Mouse (Mus musculus) kidney, adult 2 months (tissue): ENCODE measurements around the gene Ripk3. TPM values are rescaled to one million over a fixed set of nuclear protein-coding genes. Genes with fewer than 3 reads are reported as not detected.
A peak's percentile ranks its signal among the peaks of the same experiment; 100 is the strongest.

Experiments used
- DNase-seq: peaks from one replicate; pipeline ENCODE4 v3.0.0; 2021
- H3K27ac ChIP-seq: fragments of 200-500 bp; 2 replicates; pipeline ENCODE4 v1.5.1; 2012; ENCODE audit warnings: low read depth, low read length, control low read depth, inconsistent platforms; ENCODE audit not compliant: insufficient read depth
- H3K27me3 ChIP-seq: fragments of 200-500 bp; replicated peaks from 2 replicates; pipeline ENCODE4 v1.6.1; 2012; ENCODE audit warnings: mild to moderate bottlenecking, moderate library complexity, low read length, inconsistent platforms; ENCODE audit not compliant: control insufficient read depth, insufficient read depth
- H3K36me3 ChIP-seq: fragments of 200-500 bp; 2 replicates; pipeline ENCODE4 v1.6.1; 2012; ENCODE audit warnings: mild to moderate bottlenecking, moderate library complexity, low read length, inconsistent platforms; ENCODE audit not compliant: control insufficient read depth, insufficient read depth
- H3K4me1 ChIP-seq: fragments of 200-500 bp; 2 replicates; pipeline ENCODE4 v1.6.1; 2011; ENCODE audit warnings: low read length; ENCODE audit not compliant: control insufficient read depth, insufficient read depth
- H3K4me3 ChIP-seq: fragments of 200-500 bp; 2 replicates; pipeline ENCODE4 v1.5.1; 2011; ENCODE audit warnings: mild to moderate bottlenecking, low read depth, low read length, control low read depth; ENCODE audit not compliant: insufficient read depth
- CTCF ChIP-seq: fragments of 200-500 bp; conservative IDR thresholded peaks from 2 replicates; pipeline ENCODE4 v1.5.1; 2011; ENCODE audit warnings: low read depth, mild to moderate bottlenecking, control low read depth, low read length, moderate library complexity, mixed read lengths; ENCODE audit not compliant: insufficient read depth, insufficient read length
- POLR2A ChIP-seq: fragments of 200-500 bp; IDR thresholded peaks from one replicate; pipeline ENCODE4 v1.6.1; 2011; ENCODE audit warnings: low read depth, low read length, control low read depth
- WGBS: fragments of 180-500 bp; shearing (Covaris S2); methylation state at CpG from one replicate; pipeline ENCODE4 v1.1.7; 2018; 5-methylcytosine and 5-hydroxymethylcytosine counted together
- polyA plus RNA-seq: library from polyadenylated mRNA; depleted of rRNA; stranded (reverse); fragments of >200 nt; gene quantifications from 2 replicates; pipeline ENCODE4 v1.2.3, GENCODE M21; 2012

Ripk3 gene
- polyA plus RNA-seq, 1 experiment: 4.7 TPM

DNA sequence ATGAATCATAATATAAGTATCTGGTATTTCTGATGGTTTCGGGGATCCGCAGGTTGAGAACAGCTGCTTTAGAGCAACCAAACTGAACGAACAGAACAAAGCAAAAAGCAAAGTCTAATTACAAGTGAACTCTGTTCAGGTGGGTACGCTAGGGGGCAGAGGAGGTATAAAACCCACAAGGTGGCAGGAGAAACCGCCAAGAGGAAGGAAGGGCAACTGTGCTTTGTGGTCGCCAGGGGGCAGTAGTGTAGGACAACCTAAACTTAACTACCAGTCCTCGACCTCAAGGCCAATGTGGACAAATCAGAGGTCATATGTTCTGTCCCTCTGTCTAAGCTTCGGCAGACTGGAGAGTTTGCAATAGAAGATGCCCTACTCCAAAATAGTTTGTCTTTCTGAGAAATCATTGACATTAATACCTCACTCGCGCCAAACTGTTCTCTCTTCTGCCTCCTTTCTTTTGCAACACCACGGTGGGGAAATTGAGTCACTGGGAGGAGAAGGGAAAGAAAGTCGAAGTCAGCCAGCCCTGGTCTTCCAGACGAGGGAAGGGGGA, 33.8 kb upstream of the Ripk3 start:
- TF ChIP-seq CTCF (peak; percentile 100; the same call in 1 of the 2 replicates), POLR2A (no peak)
- WGBS: 3% methylated on average over 13 of the region's 13 CpGs
- Histone ChIP-seq H3K36me3 (no peaks in the 10 kb centered on the region), H3K4me3 (peak overlapping the region; percentile 46; the same call in 1 of the 2 replicates), H3K27ac (no peak overlapping the region), H3K4me1 (no peaks in the 10 kb centered on the region), H3K27me3 (peaks cover 2% of the 10 kb centered on the region)
- DNase-seq: peak; percentile 88

DNA sequence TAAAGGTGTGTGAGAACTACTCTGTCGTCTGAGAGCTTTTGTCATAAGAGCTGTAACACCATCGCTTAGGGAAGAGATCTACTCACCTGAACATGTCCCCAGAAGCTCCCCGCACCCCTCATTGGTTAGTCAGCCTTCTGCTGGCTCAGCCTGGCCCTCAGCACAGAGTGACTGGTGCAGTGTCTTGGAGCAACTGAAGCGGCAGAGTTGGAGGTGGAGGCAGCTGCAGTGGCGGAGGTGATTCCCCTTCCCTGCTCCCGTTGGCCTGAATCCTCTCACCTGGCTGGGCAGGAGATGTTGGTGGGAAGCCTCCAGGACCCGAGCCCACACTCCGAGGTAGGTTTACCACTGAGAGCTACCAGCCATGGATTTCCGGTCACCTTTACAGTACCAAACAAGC, 31.9 kb upstream of the Ripk3 start:
- Histone ChIP-seq H3K27me3 (peaks cover 2% of the 10 kb centered on the region), H3K36me3 (no peaks in the 10 kb centered on the region), H3K4me3 (no peak overlapping the region), H3K27ac (no peak overlapping the region), H3K4me1 (no peaks in the 10 kb centered on the region)
- DNase-seq: no peak
- TF ChIP-seq POLR2A (no peak), CTCF (no peak)
- WGBS: 86% methylated on average over 9 of the region's 9 CpGs

DNA sequence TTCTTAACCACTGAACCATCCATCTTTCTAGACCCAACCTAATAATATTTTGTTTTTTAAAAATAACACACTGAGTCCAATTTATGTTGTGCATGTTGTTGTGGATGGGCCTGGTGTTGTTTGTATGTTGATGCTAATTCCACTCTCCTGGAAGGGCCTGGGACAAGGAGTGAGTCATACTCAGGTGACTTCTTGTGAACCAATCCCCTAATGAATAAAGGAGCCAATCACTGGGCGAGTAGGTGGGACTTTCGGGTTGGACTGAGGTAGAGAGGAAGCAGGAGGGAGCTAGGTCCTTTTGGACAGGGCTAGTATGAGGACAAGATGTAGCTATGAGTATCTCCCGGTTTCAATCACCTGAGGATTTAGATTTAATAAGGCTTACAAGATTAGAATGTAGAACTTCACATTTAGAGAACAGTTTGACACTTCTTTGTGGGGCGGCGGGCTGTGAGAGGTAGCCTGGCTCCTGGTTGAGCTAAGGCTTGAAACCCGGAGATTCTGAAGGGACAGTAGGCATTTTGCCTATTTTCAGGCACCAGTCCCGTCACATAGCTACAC, 31.3 kb upstream of the Ripk3 start:
- no peak overlapping the region for H3K4me3 ChIP-seq
- peaks cover 2% of the 10 kb centered on the region for H3K27me3 ChIP-seq
- H3K4me1 ChIP-seq: no peaks in the 10 kb centered on the region
- 87% methylated on average over 7 of the region's 7 CpGs for WGBS
- no peaks in the 10 kb centered on the region for H3K36me3 ChIP-seq
- no peak overlapping the region for H3K27ac ChIP-seq
- no peak for DNase-seq
- TF ChIP-seq CTCF (no peak), POLR2A (no peak)

DNA sequence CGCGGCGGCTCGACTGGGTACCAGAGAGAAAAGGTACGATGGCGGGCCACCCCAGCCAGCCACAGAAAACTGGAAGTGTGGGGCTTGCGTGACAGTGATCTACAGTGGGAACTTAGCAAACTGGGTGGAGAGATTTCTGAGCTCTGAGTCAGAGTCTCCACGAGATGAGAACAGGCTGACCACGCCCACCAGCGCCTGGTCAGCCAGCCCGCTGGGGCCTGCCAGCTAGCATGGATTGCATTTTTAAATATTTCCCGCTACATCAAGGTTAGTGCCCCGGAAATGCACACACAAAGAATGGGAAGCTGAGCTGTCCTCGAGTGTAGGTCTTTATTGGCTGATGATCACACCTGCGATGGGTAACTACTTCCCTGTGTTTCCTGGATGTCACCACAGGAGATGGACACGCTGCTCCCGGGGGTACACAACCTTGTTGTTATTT, 26.7 kb upstream of the Ripk3 start:
- no peak for TF ChIP-seq POLR2A
- no peak for TF ChIP-seq CTCF
- Histone ChIP-seq H3K36me3 (no peaks in the 10 kb centered on the region), H3K4me3 (peak overlapping the region; percentile 65), H3K27ac (peak overlapping the region; percentile 24; the same call in 1 of the 2 replicates), H3K27me3 (no peaks in the 10 kb centered on the region), H3K4me1 (no peaks in the 10 kb centered on the region)
- peak; percentile 78 for DNase-seq
- WGBS: 18% methylated on average over 17 of the region's 17 CpGs

DNA sequence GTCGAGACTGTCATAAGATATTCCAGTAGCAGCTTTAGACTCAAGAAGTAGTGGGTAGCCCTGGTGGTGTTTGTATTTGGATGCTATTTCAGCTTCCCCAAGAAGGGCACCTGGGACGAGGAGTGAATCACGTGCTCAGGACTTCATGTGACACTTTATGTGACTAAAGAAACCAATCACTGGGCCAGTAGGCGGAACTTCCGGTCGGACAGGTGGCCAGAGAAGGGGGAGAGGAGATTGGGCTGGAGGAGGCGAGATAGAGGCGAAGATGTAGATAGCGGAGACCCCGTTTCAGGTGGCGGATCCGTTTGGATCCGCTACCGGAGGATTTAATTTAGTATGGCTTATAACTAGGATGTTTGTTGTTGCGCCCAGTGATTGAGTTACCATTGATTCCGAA, 26.2 kb upstream of the Ripk3 start:
- H3K4me3 ChIP-seq: peak overlapping the region; percentile 65
- H3K4me1 ChIP-seq: no peaks in the 10 kb centered on the region
- H3K27ac ChIP-seq: peak overlapping the region; percentile 24; the same call in 1 of the 2 replicates
- DNase-seq: peak; percentile 91
- 18% methylated on average over 16 of the region's 16 CpGs for WGBS
- H3K36me3 ChIP-seq: no peaks in the 10 kb centered on the region
- no peaks in the 10 kb centered on the region for H3K27me3 ChIP-seq
- TF ChIP-seq CTCF (no peak), POLR2A (no peak)

DNA sequence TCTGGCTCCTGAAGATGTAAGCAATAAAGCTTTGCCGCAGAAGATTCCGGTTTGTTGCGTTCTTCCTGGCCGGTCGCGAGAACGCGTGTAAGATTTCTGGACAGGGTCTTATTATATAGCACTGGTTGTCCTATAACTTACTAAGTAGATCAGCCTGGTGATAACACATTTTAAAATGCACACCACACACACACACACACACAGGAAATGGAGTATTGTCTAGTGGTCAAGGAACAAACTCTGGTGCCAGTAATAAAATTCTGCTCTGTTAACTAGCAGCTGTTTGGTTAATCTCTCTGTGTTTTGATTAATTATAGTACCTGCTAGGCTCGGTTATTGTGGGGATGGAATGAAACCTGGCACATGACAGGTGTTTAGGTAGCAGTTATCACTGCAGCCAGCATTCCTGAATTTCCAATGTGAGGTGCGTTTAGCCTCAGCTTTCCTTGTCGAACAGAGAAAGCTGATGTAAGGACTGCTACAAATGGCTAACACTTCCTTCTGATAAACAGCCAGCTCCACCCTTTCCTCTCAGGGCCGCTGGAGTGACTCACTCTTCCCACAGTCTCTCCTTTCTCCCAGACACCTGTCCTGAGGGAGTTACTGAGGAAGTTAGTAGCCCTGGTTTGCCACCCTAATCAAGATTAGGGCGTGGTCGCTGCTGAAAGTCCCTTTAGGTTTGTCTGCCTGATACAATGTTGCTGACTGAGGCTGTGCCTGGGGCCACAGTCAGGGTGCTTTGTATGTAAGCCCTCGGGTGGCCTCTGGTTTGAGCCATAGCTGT, 6.9 kb upstream of the Ripk3 start:
- Histone ChIP-seq H3K36me3 (no peaks in the 10 kb centered on the region), H3K4me1 (no peaks in the 10 kb centered on the region), H3K27ac (no peak overlapping the region), H3K4me3 (no peak overlapping the region), H3K27me3 (no peaks in the 10 kb centered on the region)
- DNase-seq: no peak
- 71% methylated on average over 15 of the region's 15 CpGs for WGBS
- TF ChIP-seq CTCF: no peak
- no peak for TF ChIP-seq POLR2A

DNA sequence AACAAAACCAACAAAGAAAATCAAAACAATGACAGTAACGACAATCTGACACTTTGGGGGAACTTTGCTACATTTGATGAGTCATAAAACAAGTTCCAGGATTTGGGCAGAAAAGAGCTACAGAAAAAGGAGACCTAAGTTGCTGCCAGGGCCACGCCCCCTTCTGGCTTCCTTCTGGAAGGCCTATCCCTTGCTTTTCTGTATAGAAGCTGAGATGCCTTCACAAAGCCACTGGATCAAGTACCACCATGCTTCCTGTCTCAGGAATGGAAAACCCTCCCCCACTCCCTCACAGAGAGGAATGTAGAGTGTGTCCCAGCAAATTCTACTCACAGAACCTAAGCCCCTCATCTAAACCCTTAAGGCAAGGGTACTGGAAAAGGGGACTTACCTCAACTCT, 5.3 kb upstream of the Ripk3 start:
- no peak overlapping the region for H3K27ac ChIP-seq
- 66% methylated on average over 2 of the region's 2 CpGs for WGBS
- no peak for TF ChIP-seq POLR2A
- no peak for TF ChIP-seq CTCF
- no peaks in the 10 kb centered on the region for H3K27me3 ChIP-seq
- no peaks in the 10 kb centered on the region for H3K4me1 ChIP-seq
- DNase-seq: no peak
- no peaks in the 10 kb centered on the region for H3K36me3 ChIP-seq
- H3K4me3 ChIP-seq: no peak overlapping the region
